Mouse (Mus musculus) neural tube, embryonic 10.5 days (tissue): ENCODE measurements around the gene Kcnj3.
"Not testable (repeated sequence)": the region's sequence is repeated elsewhere in the genome, so short reads cannot be mapped to it uniquely, and the experiment has no call there.

Experiments
- DNase-seq: peaks from one replicate; pipeline ENCODE4 v3.0.0-alpha.2; 2017; ENCODE audit warnings: low spot score; ENCODE audit errors: extremely low spot score

The Kcnj3 gene

GRCm38 (mm10) chr2:55435721-55436260 is at the start of gene Kcnj3:
TSS of gene Kcnj3 (plus strand) at chr2:55435970.
- no peak for DNase-seq

DNA sequence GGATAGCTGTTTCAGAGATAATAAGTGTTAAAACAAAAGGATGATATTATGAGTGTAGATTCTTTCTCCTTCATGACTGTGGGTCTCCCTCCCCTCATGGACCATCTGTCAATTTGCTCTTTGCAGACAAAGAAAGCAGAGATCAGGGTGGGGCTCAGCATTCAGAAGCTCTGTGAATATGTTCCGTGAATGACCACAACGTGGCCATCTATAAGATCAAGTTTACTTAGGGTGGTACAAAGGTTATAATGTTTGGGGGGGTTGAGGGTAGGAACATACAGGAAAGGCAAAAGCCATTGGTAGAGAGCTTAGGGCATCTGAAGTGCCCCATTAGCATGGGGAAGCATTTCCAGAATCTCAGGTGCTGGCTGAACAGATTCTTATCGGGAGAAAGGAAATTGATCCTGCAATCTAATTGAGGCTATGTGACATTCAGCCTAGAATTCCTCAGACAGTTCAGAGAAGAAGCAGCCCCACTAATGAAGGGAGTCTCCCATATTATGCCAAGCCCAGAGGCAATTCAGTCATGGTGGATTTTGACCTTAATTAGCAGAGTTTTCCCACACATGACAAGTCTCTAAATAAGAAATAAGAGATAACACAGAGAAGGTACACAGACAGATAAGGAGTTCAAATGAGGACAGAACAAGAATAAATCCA is 45.3 kb upstream of the Kcnj3 start:
- no peak for DNase-seq

- no peak for DNase-seq
Measured at GRCm38 (mm10) chr2:55405307-55405706, 30.5 kb upstream of the Kcnj3 start.

DNA sequence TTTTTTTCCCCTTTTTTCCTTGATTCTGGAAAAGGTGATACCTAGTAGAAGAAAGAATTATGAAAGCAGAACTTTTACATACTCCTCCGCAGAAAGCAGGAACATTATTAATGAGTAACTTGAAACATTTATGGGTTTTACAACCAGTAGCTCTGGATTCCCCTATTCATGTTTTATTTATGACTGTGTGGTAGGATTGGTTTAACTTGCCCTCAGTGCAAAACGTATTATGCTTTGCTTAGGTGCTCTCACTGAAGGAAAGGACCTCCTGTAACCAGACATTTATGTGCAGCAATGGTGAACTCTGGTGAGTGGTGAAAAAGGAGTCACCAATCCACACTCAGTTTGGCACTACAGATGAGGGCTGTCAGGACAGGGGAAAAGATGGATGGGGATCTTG is 8.1 kb upstream of the Kcnj3 start:
- no peak for DNase-seq

GRCm38 (mm10) chr2:55432104-55432503 is 3.7 kb upstream of the Kcnj3 start:
- DNase-seq: no peak

DNA sequence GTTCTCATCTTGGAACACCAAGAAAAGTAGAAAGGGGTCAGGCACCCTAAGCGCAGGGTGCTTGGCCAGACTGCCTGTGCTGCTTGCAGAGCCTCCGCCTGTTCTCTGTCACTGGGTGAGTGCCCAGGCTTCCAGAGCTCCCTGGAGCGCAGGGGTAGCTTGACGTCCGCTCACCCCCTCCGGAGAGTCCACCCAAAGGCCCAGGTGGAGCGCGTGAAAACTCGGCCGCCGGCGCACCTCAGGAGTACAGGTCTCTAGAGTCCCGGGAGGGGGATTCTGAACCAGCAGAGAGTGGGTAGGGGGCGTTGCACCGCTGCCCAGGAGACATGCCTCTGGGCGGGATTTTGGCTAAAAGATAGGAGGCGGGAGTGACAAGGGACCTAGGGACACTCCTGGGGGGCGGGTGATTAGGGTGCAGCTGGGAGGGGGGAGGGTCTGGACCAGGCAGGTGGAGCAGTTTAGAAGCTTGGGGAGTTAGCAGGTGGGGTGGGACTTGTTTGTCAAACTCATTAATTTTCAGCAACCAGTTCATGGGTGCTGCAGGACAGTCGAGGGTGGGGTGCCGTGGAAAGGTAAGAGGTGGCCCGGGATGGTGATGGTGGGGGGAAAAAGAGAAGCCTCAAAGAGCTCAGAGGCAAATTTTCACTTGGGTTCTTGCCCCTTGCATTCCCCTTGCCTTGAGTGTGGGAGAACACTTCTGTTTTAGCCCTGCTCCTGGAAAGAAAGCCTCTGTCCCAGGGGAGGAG is 664 bp downstream of the Kcnj3 start:
- peak; percentile 52 for DNase-seq

- DNase-seq: peak; percentile 53
Measured at GRCm38 (mm10) chr2:55437007-55437949, 1.5 kb downstream of the Kcnj3 start.

GRCm38 (mm10) chr2:55437977-55438376 is 2.2 kb downstream of the Kcnj3 start:
- DNase-seq: peak; percentile 14

GRCm38 (mm10) chr2:55439211-55439610 is 3.4 kb downstream of the Kcnj3 start:
- DNase-seq: no peak

GRCm38 (mm10) chr2:55442006-55442405 is 6.2 kb downstream of the Kcnj3 start:
- DNase-seq: no peak

- no peak for DNase-seq
Measured at GRCm38 (mm10) chr2:55447298-55447697, 11.5 kb downstream of the Kcnj3 start.

GRCm38 (mm10) chr2:55450774-55451173 is 15.0 kb downstream of the Kcnj3 start:
- no peak for DNase-seq

DNA sequence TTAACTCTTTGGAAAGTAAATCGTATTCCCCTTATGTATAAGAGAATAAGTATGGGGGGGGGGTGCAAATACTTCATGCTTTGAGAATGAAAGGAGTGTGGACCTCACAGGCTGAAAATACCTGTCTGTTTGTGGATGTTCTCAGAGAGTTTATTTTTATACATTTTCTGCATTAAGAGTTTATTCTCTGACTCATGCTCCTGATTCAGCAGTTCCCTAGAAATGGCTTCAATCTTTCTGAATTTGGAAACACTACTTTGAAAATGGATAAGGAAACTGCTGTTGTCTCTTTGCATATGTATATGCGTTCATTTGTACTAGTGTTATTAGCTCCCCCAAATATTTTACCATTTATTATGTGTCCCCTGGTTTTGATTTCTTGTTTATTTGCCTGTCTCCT is 23.4 kb downstream of the Kcnj3 start:
- no peak for DNase-seq

DNA sequence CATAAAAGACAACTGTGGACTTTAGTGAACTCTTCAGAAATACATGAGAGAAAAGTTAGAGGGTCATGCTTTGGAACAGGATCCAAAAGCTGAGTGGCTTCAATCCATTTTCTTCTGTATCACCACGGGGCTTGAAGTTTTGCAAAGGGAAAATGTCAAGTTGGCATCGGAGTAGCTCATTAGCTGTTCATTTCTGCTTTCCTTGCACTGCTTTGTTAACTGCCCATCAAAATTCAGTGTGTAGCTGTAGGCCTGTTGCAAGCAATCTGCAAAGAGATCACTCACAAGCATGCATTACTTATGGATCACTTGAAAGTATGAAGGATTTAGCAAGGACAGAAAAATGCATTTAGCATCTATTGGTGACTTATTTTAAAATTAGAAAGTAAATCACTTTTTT is 33.4 kb downstream of the Kcnj3 start:
- no peak for DNase-seq

GRCm38 (mm10) chr2:55470006-55470405 is 34.2 kb downstream of the Kcnj3 start:
- no peak for DNase-seq

DNA sequence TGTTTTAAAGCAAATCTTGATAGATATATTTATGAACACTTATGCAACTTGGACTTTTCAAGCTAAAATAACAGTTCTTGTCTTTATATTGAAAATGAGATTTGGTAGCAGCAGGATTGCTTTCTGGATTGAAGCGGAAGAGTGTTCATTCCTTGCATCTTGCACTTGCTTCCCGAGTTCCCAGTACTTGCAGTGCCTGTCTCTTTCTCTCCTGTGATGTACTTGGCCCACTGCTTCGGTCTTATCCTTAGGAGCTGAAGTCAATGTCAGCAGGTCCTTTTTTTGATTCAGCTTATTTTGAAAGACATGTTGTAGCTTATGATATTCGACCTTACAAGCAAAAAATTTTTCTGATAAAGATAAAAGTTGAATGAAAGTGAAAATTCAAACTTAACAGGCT is 43.7 kb downstream of the Kcnj3 start:
- DNase-seq: no peak

GRCm38 (mm10) chr2:55479933-55480601 is 44.3 kb downstream of the Kcnj3 start:
- no peak for DNase-seq

GRCm38 (mm10) chr2:55480602-55480965 is 44.8 kb downstream of the Kcnj3 start:
- no peak for DNase-seq

DNA sequence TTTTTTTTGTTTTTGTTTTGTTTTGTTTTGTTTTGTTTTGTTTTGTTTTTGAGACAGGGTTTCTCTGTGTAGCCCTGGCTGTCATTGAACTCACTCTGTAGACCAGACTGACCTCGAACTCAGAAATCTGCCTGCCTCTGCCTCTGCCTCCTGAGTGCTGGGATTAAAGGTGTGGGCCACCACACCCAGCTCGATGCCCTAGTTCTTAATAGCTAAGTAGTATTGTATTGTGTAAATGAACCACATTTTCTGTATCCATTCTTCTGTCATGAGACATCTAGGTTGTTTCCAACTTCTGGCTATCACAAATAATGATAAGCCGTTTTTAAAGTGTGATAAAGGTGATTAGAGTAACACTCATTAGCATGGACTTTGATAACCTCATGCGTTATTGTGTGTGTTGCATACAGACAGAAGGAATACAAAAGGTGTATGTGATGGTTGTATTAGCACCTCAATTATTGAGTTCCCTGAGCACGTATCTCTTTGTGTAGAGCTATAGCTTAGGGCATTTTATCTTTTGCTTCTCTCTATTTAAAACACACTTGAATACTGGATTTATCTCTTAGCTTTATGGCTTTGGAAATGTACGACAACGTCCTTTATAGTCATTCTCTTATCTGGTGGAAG is 49.8 kb downstream of the Kcnj3 start:
- DNase-seq: not testable (repeated sequence)

- DNase-seq: no peak
Measured at GRCm38 (mm10) chr2:55503390-55504176, 67.8 kb downstream of the Kcnj3 start.
